Mouse (Mus musculus): Measurements from ENCODE around the gene Clic4.
A peak's percentile ranks its signal among the peaks of the same experiment; 100 is the strongest.

Clic4 gene

GRCm38 (mm10) chr4:135235546-135235945 lies 37.1 kb downstream of the Clic4 start:
- no peak for DNase-seq (ENCODE audit: low read depth, low spot score)

- no peak for DNase-seq (ENCODE audit: low read depth, low spot score)
Observed at GRCm38 (mm10) chr4:135232563-135232962, 40.1 kb downstream of the Clic4 start.

GRCm38 (mm10) chr4:135231543-135231942 lies 41.1 kb downstream of the Clic4 start:
- DNase-seq (ENCODE audit: low read depth, low spot score), result no peak

GRCm38 (mm10) chr4:135231136-135231535 lies 41.5 kb downstream of the Clic4 start:
- DNase-seq (ENCODE audit: low read depth, low spot score), result no peak

- DNase-seq (ENCODE audit: low read depth, low spot score), result no peak
Observed at GRCm38 (mm10) chr4:135230661-135231060, 42.0 kb downstream of the Clic4 start.

- no peak for DNase-seq (ENCODE audit: low read depth, low spot score)
Observed at GRCm38 (mm10) chr4:135229871-135230270, 42.7 kb downstream of the Clic4 start.

- no peak for DNase-seq (ENCODE audit: low read depth, low spot score)
Observed at GRCm38 (mm10) chr4:135228136-135228535, 44.5 kb downstream of the Clic4 start.

- no peak for DNase-seq (ENCODE audit: low read depth, low spot score)
Observed at GRCm38 (mm10) chr4:135226008-135226667, 46.5 kb downstream of the Clic4 start.

- no peak for DNase-seq (ENCODE audit: low read depth, low spot score)
Observed at GRCm38 (mm10) chr4:135223808-135224207, 48.8 kb downstream of the Clic4 start.

GRCm38 (mm10) chr4:135221632-135222407 lies 50.8 kb downstream of the Clic4 start:
- DNase-seq (ENCODE audit: low read depth, low spot score), result no peak

GRCm38 (mm10) chr4:135220641-135221040 lies 52.0 kb downstream of the Clic4 start:
- DNase-seq (ENCODE audit: low read depth, low spot score), result no peak

- no peak for DNase-seq (ENCODE audit: low read depth, low spot score)
Observed at GRCm38 (mm10) chr4:135219652-135220051, 53.0 kb downstream of the Clic4 start.

GRCm38 (mm10) chr4:135209846-135210245 lies 62.8 kb downstream of the Clic4 start:
- no peak for DNase-seq (ENCODE audit: low read depth, low spot score)

GRCm38 (mm10) chr4:135205711-135206600 lies 66.7 kb downstream of the Clic4 start:
- peak; percentile 66 for DNase-seq (ENCODE audit: low read depth, low spot score)

- DNase-seq (ENCODE audit: low read depth, low spot score), result no peak
Observed at GRCm38 (mm10) chr4:135205254-135205653, 67.4 kb downstream of the Clic4 start.

GRCm38 (mm10) chr4:135204666-135205065 lies 67.9 kb downstream of the Clic4 start:
- DNase-seq (ENCODE audit: low read depth, low spot score), result no peak

GRCm38 (mm10) chr4:135203806-135204560 lies 68.6 kb downstream of the Clic4 start:
- DNase-seq (ENCODE audit: low read depth, low spot score), result no peak

- no peak for DNase-seq (ENCODE audit: low read depth, low spot score)
Observed at GRCm38 (mm10) chr4:135203279-135203678, 69.3 kb downstream of the Clic4 start.

GRCm38 (mm10) chr4:135201771-135202170 lies 70.8 kb downstream of the Clic4 start:
- no peak for DNase-seq (ENCODE audit: low read depth, low spot score)

- DNase-seq (ENCODE audit: low read depth, low spot score), result no peak
Observed at GRCm38 (mm10) chr4:135197857-135198256, 74.8 kb downstream of the Clic4 start.

GRCm38 (mm10) chr4:135192841-135193240 lies 79.8 kb downstream of the Clic4 start:
- no peak for DNase-seq (ENCODE audit: low read depth, low spot score)

Measured in WW6 (cell line).